Mouse (Mus musculus) brown adipose tissue, adult 24 weeks (tissue): Measurements from ENCODE around the gene Wnt4. TPM values are rescaled to one million over a fixed set of nuclear protein-coding genes. Genes with fewer than 3 reads are reported as not detected.

Experiments
- H3K27ac ChIP-seq: fragments of 200-500 bp; replicated peaks from 2 replicates; pipeline ENCODE4 v1.5.1; 2012; ENCODE audit warnings: low read depth, mild to moderate bottlenecking, low read length
- H3K4me1 ChIP-seq: fragments of 200-500 bp; 2 replicates; pipeline ENCODE4 v1.6.1; 2012; ENCODE audit warnings: low read length, mixed read lengths; ENCODE audit not compliant: control insufficient read depth, insufficient read depth, insufficient read length
- H3K4me3 ChIP-seq: fragments of 200-500 bp; 2 replicates; pipeline ENCODE4 v1.5.1; 2012; ENCODE audit warnings: low read depth, mild to moderate bottlenecking, low read length, moderate library complexity; ENCODE audit not compliant: insufficient read depth
- polyA plus RNA-seq: library from polyadenylated mRNA; stranded (reverse); fragments of >200 nt; gene quantifications from 2 replicates; pipeline ENCODE4 v1.2.4, GENCODE M21; 2012; ENCODE audit not compliant: missing spikeins, insufficient read depth, insufficient read length

Gene Wnt4
- polyA plus RNA-seq, 1 experiment: not detected

DNA sequence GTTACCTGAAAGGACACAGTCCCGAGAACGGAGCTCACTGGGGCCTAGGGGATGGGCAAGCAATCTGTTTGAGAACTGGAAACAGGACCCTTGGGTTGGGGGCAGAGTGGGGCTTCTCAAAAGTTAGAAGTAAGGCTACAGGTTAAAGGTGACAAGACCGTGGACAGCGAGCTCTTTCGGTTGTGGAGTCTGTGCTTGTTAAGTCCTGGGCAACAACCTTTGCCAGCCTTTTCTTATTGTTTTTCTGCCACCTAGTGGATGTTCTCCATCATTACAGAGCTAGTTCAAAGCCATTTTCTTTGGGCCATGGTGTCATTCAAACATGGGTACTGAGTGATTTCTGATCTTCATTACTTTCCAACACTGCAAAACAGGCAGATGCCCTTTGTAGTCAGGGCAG is 31.1 kb downstream of the Wnt4 start:
- H3K4me1 ChIP-seq: no peaks in the 10 kb centered on the region
- H3K27ac ChIP-seq: no peak overlapping the region
- H3K4me3 ChIP-seq: no peak overlapping the region

DNA sequence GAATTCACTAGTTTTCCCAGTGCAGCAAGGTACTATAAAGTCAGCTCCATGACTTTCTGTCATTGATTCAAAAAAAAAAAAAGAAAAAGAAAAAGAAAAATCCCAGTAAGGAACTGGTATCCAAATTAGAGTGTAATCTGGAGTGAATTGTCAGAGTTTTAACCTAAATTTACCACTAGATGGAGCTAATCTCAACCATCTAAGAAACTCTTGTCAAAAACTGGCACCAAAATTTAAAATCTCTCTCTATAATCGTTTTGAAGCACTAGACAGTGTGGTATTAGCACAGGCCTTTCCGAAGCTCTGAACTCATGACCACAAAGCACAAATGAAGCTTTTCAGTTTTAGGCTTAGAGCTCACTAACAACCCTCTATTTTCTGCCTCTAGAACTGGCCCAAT is 36.2 kb downstream of the Wnt4 start:
- Histone ChIP-seq H3K27ac (no peak overlapping the region), H3K4me3 (no peak overlapping the region), H3K4me1 (peaks cover 3% of the 10 kb centered on the region; the same call in 1 of the 2 replicates)

DNA sequence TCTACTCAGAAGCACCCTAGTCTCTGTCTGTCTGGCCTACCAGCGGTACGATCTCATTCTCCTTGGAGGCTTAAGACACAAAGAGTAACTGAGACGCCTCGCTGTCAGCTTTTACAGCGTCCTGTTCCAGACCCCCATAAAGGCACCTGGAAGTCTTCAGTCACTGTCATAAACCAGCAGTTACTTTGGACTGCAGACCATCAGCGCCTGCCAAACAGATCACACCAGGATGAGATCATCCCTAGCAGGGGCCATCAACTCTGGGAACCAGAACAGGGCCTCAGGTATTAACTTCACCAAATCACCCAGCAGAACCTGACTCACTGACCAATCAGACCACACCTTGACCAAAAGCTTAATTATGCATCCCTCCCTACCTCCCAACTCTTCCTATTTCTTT is 37.3 kb downstream of the Wnt4 start:
- peaks cover 3% of the 10 kb centered on the region; the same call in 1 of the 2 replicates for H3K4me1 ChIP-seq
- H3K27ac ChIP-seq: peak overlapping the region; percentile 53; the same call in 1 of the 2 replicates
- H3K4me3 ChIP-seq: no peak overlapping the region

DNA sequence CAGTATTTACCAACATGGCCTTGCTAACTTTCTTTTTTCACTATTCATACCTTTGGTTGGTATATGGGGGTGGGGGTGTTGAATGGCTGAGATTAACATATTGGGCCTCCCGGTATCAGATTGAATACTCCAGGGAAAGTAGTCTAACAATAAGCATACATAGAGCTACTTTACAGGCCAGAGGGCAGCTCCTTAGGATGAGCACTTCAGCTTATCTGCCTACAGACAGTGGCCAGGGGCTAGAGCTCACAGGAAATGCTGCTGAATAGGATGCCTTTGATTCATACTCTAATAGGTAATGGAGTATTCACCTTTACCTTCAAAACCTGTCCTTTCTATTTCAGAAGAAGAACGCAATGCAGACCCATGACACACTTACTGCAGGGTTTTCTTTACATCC is 37.8 kb downstream of the Wnt4 start:
- Histone ChIP-seq H3K4me1 (peaks cover 3% of the 10 kb centered on the region; the same call in 1 of the 2 replicates), H3K4me3 (no peak overlapping the region)

GRCm38 (mm10) chr4:137316027-137316770 is 38.9 kb downstream of the Wnt4 start:
- no peak overlapping the region for H3K4me3 ChIP-seq
- H3K27ac ChIP-seq: no peak overlapping the region
- H3K4me1 ChIP-seq: peaks cover 3% of the 10 kb centered on the region; the same call in 1 of the 2 replicates

More for the DNA sequence above, 37.8 kb downstream of the Wnt4 start:
- no peak overlapping the region for H3K27ac ChIP-seq

DNA sequence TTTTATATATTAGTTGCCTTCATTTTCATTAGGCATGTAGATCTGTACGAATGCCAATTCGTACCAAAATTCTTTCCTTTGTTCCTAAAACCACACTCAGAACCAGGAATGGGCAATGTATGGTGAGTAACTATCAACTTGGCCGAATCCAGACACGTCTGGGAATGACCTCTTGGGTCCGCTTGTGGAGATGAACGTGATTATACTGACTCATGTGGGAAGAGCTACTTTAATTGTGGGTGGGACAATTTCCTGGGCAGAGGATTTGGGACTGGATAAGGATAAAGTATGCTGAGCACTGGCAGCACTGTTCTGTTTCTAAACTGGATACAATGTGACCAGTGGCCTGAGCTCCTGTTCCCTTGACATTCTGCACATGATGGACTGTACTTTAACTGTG is 47.6 kb downstream of the Wnt4 start:
- H3K4me1 ChIP-seq: no peaks in the 10 kb centered on the region
- H3K27ac ChIP-seq: no peak overlapping the region
- H3K4me3 ChIP-seq: no peak overlapping the region

- no peak overlapping the region for H3K27ac ChIP-seq
- no peak overlapping the region for H3K4me3 ChIP-seq
- no peaks in the 10 kb centered on the region for H3K4me1 ChIP-seq
These were observed 49.2 kb downstream of the Wnt4 start for GRCm38 (mm10) chr4:137326494-137326893.

DNA sequence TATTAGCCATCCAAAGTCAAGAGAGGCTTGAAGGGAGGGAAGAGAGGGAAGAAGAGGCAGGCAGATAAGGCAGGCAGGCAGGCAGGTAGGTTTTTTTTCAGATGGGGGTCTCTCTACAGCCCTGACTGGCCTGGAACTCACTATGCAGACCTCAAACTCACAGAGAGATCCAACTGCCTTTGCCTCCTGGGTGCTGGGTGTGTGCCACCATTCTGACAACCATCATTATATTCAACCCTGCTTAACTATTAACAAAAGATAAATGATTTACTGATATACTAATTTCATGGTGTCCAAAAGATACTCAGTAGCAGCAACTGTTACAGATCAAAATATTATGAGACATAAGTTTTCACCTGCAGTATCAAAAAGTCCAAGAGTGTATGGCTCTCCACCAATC is 54.8 kb downstream of the Wnt4 start:
- peaks cover 2% of the 10 kb centered on the region for H3K4me1 ChIP-seq
- no peak overlapping the region for H3K27ac ChIP-seq
- no peak overlapping the region for H3K4me3 ChIP-seq

DNA sequence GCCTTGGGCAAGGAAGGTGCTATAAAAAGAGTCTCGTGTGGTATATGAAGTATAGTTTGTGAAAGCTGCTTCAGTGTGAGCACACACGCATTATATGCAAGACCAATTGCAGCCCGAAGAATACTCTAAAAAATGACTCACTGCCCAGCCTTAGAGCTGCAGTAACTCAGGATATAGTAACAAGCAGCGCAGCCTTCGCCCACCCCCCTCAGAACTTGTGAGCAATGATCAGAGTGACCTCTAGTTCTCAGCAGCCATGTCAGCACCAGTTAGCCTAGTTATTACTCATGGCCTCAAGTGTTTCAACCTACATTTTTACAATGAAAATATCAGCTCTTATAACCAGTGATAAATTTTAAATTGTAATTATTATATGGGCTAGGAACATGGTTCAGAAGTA is 59.2 kb downstream of the Wnt4 start:
- H3K27ac ChIP-seq: no peak overlapping the region

GRCm38 (mm10) chr4:137339415-137339814 is 62.1 kb downstream of the Wnt4 start:
- Histone ChIP-seq H3K27ac (no peak overlapping the region), H3K4me3 (no peak overlapping the region), H3K4me1 (peaks cover 15% of the 10 kb centered on the region)

More for the DNA sequence above, 59.2 kb downstream of the Wnt4 start:
- Histone ChIP-seq H3K4me1 (peaks cover 10% of the 10 kb centered on the region), H3K4me3 (no peak overlapping the region)

GRCm38 (mm10) chr4:137342816-137343215 is 65.5 kb downstream of the Wnt4 start:
- Histone ChIP-seq H3K4me1 (peaks cover 17% of the 10 kb centered on the region), H3K4me3 (no peak overlapping the region), H3K27ac (no peak overlapping the region)

DNA sequence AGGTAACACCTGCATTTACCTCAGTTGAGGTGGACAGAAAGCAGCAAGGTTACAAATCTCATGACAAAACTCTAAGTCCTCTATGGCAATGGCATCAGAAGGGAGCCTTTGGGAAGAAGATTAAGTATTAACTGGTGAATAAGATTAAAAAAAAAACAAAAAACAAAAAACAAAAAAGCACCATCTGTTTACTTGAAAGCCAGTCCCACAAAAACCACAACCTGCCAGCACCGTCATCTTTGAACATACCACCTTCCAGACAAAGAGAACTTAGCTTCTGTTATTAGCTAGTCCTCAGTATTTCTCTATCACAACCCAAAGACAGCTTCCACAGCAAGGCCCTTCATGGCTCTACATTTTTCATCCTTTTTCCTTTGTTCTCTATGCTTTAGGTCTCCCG is 67.8 kb downstream of the Wnt4 start:
- H3K4me1 ChIP-seq: peaks cover 20% of the 10 kb centered on the region
- H3K4me3 ChIP-seq: no peak overlapping the region
- H3K27ac ChIP-seq: no peak overlapping the region

DNA sequence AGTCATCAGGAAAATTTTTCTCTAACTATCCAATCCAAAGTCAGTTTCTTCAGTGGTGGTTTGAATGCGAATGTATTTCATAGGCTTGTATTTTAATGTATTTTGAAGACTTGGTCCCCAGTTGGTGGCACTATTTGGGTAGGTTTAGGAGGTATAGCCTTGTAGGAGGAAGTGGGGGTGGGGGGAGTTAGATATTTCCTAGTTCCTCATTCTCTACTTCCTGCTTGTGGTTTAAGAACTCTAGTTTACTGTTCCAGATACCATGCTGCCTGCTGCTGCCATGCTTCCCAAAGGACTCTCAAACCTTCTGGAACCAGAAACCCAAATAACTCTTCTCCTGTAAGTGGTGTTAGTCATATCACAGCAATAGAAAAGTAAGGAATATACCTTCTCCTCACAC is 68.5 kb downstream of the Wnt4 start:
- Histone ChIP-seq H3K4me3 (no peak overlapping the region), H3K27ac (no peak overlapping the region), H3K4me1 (peaks cover 17% of the 10 kb centered on the region)
